Mouse (Mus musculus) liver (tissue): ENCODE measurements at regions not wholly inside any gene's neighbourhood (a gene's known extent, or its start where the extent isn't known, plus 50 kb on each side); places are given as distances from the start of the nearest gene placed in this dataset.

Experiments
- DNase-seq: peaks from one replicate; pipeline ENCODE4 v3.0.0-alpha.2; 2020; ENCODE audit warnings: mixed read lengths

- DNase-seq, result no peak
These were observed 140.4 kb upstream of the Grik3 start for GRCm38 (mm10) chr4:125350056-125350455.

- no peak for DNase-seq
These were observed 151.4 kb upstream of the Grik3 start for GRCm38 (mm10) chr4:125339056-125339455.

- DNase-seq, result peak; percentile 14
These were observed 161.7 kb upstream of the Grik3 start for GRCm38 (mm10) chr4:125328806-125329205.

- DNase-seq, result no peak
These were observed 166.0 kb upstream of the Grik3 start for GRCm38 (mm10) chr4:125324495-125324894.

- no peak for DNase-seq
These were observed 171.2 kb upstream of the Grik3 start for GRCm38 (mm10) chr4:125319343-125319742.

- DNase-seq, result no peak
These were observed 172.2 kb upstream of the Grik3 start for GRCm38 (mm10) chr4:125318293-125318692.

GRCm38 (mm10) chr4:125316876-125317275 lies 173.6 kb upstream of the Grik3 start:
- DNase-seq, result no peak

- DNase-seq, result no peak
These were observed 174.7 kb upstream of the Grik3 start for GRCm38 (mm10) chr4:125315818-125316217.

GRCm38 (mm10) chr4:125313892-125314291 lies 176.6 kb upstream of the Grik3 start:
- DNase-seq, result no peak

GRCm38 (mm10) chr4:125313252-125313651 lies 177.2 kb upstream of the Grik3 start:
- DNase-seq, result no peak

GRCm38 (mm10) chr4:125308171-125308570 lies 180.5 kb upstream of the Zc3h12a start:
- no peak for DNase-seq

- no peak for DNase-seq
These were observed 178.1 kb upstream of the Zc3h12a start for GRCm38 (mm10) chr4:125305766-125306165.

- DNase-seq, result no peak
These were observed 175.0 kb upstream of the Zc3h12a start for GRCm38 (mm10) chr4:125302660-125303059.

GRCm38 (mm10) chr4:125300503-125301457 lies 173.1 kb upstream of the Zc3h12a start:
- peak; percentile 70 for DNase-seq

GRCm38 (mm10) chr4:125290761-125291160 lies 163.1 kb upstream of the Zc3h12a start:
- DNase-seq, result no peak

GRCm38 (mm10) chr4:125289709-125290108 lies 162.1 kb upstream of the Zc3h12a start:
- DNase-seq, result no peak

- no peak for DNase-seq
These were observed 161.4 kb upstream of the Zc3h12a start for GRCm38 (mm10) chr4:125289031-125289449.

- no peak for DNase-seq
These were observed 155.3 kb upstream of the Zc3h12a start for GRCm38 (mm10) chr4:125282974-125283319.

- peak; percentile 10 for DNase-seq
These were observed 154.7 kb upstream of the Zc3h12a start for GRCm38 (mm10) chr4:125282154-125282973.

GRCm38 (mm10) chr4:125279165-125279564 lies 151.5 kb upstream of the Zc3h12a start:
- no peak for DNase-seq

- no peak for DNase-seq
These were observed 149.2 kb upstream of the Zc3h12a start for GRCm38 (mm10) chr4:125276861-125277260.

- no peak for DNase-seq
These were observed 147.6 kb upstream of the Zc3h12a start for GRCm38 (mm10) chr4:125275259-125275658.

- DNase-seq, result no peak
These were observed 143.3 kb upstream of the Zc3h12a start for GRCm38 (mm10) chr4:125270951-125271350.

GRCm38 (mm10) chr4:125266212-125266611 lies 138.6 kb upstream of the Zc3h12a start:
- DNase-seq, result no peak
